Mouse (Mus musculus) hindbrain, embryonic 11.5 days (tissue): Measurements from ENCODE around the gene Tra2a. TPM values are rescaled to one million over a fixed set of nuclear protein-coding genes. Genes with fewer than 3 reads are reported as not detected.

Experiments
- ATAC-seq: fragments of 200-750 bp; cut with Nextera tagmentation; 2 replicates; pipeline ENCODE4 v1.8.0; 2017; ENCODE audit warnings: mild to moderate bottlenecking, moderate TSS enrichment, moderate library complexity; ENCODE audit not compliant: low FRiP score
- DNase-seq: peaks from one replicate; pipeline ENCODE4 v3.0.0-alpha.2; 2015; ENCODE audit warnings: low spot score
- H3K27ac ChIP-seq: fragments of 300-500 bp; sonication (generic); 2 replicates; pipeline ENCODE4 v1.5.1; 2014; ENCODE audit warnings: mild to moderate bottlenecking, low read depth, low read length
- H3K27me3 ChIP-seq: fragments of 300-500 bp; sonication (generic); 2 replicates; pipeline ENCODE4 v1.6.1; 2014; ENCODE audit warnings: mild to moderate bottlenecking, low read length, moderate library complexity, mixed read lengths; ENCODE audit not compliant: control insufficient read depth, insufficient read depth
- H3K36me3 ChIP-seq: fragments of 300-500 bp; sonication (generic); 2 replicates; pipeline ENCODE4 v1.6.1; 2014; ENCODE audit warnings: mild to moderate bottlenecking, low read length, moderate library complexity, mixed read lengths; ENCODE audit not compliant: control insufficient read depth, insufficient read depth
- H3K4me1 ChIP-seq: fragments of 300-500 bp; sonication (generic); replicated peaks from 2 replicates; pipeline ENCODE4 v1.6.1; 2014; ENCODE audit warnings: low read length, mixed read lengths; ENCODE audit not compliant: control insufficient read depth, insufficient read depth
- H3K4me2 ChIP-seq: fragments of 300-500 bp; sonication (generic); replicated peaks from 2 replicates; pipeline ENCODE4 v1.6.1; 2014; ENCODE audit warnings: mild to moderate bottlenecking, low read depth, low read length
- H3K4me3 ChIP-seq: fragments of 300-500 bp; sonication (generic); 2 replicates; pipeline ENCODE4 v1.5.1; 2014; ENCODE audit warnings: low read depth, low read length
- H3K9ac ChIP-seq: fragments of 300-500 bp; sonication (generic); 2 replicates; pipeline ENCODE4 v1.6.1; 2014; ENCODE audit warnings: low read depth, low read length
- H3K9me3 ChIP-seq: fragments of 300-500 bp; sonication (generic); 2 replicates; pipeline ENCODE4 v1.6.1; 2016; ENCODE audit warnings: low read length; ENCODE audit not compliant: control insufficient read depth
- WGBS: fragments of 180-500 bp; shearing (Covaris S2); extraction: QIAGEN DNeasy Blood & Tissue Kit; methylation state at CpG from one replicate; pipeline ENCODE4 v1.1.7; 2014; 5-methylcytosine and 5-hydroxymethylcytosine counted together
- polyA plus RNA-seq: library from polyadenylated mRNA; unstranded; fragments of >200 nt; fragmentation: Nextera tagmentation; extraction: Ambion mirVana; gene quantifications from 2 replicates; pipeline ENCODE4 v1.2.1, GENCODE M21; 2014

Tra2a gene
- 56.7 and 82.9 TPM in 2 replicates for polyA plus RNA-seq

DNA sequence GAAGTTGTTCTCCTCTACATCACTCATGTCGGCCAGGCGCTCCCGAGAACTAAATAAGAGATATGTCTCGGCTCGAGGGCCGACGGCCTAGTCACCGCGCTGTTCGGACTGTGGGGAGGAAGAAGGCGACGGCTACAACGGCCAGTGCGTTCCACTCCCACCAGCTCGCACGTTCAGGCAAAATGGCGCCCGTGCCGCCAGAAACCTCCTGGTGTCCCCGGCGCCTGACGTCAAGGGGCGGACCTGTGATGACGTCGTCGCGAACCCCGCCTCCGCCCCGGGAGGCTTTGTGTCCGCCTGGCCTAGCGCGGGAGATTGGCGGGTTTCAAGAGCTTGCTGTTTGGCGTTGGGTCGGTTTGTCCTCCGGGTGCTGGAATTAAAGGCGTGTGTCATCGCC, at the start of gene Tra2a:
Gene Tra2a (minus strand): TSS at position 187 of the 397 bp plus-strand sequence.
- Histone ChIP-seq H3K4me3 (peak within 1 kb of the TSS; percentile 100), H3K27me3 (no peaks in the 10 kb centered on the region), H3K9me3 (no peaks in the 10 kb centered on the region), H3K36me3 (no peaks in the 10 kb centered on the region), H3K9ac (peak within 1 kb of the TSS; percentile 99), H3K4me2 (peak within 1 kb of the TSS; percentile 50), H3K27ac (peak within 1 kb of the TSS; percentile 95), H3K4me1 (no peaks in the 10 kb centered on the region)
- peak; percentile 99 for DNase-seq
- under 1% methylated on average over 38 of the region's 39 CpGs for WGBS
- ATAC-seq, result peak; percentile 95

DNA sequence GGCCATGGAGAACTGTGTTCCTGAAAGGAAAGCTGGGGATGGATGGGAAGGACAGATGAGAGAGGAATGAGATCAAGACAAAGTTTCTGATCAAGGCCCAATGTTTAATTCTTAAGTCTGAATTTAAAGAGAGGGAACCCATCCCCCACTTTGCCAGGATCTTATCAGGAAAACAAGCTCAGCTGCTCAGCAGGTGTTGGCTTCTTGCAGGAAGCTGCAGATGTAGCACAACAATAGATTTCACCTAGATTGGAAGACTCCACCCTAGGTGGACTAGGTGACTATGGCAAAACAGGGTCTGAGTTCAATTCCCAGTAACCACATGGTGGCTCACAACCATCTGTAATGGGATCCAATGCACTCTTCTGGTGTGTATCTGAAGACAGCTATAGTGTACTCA, 34.5 kb upstream of the Tra2a start:
- no peak overlapping the region for H3K4me3 ChIP-seq
- no peak overlapping the region for H3K9ac ChIP-seq
- ATAC-seq, result no peak

DNA sequence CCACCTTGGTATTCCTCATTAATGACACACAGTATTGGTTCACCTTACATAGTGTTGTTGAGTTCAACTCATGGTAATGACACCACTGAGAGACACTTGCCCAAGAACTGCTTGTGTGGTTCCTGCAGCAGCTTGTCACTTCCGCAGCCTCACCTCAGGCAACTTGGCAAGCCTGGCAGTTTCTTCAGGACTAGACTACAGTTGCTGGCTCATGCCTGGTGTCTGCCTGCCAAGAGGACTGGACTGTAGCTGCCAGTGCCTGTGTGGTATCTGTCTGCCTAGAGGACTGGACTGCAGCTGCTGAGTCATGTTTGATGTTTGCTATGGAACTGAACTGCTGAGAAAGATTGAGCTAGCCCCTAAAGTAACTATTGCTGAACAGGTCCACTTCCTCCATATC, 18.3 kb upstream of the Tra2a start:
- Histone ChIP-seq H3K9ac (no peak overlapping the region), H3K27ac (no peak overlapping the region), H3K27me3 (no peaks in the 10 kb centered on the region), H3K4me2 (no peak overlapping the region), H3K4me3 (no peak overlapping the region), H3K9me3 (no peaks in the 10 kb centered on the region), H3K36me3 (no peaks in the 10 kb centered on the region), H3K4me1 (no peaks in the 10 kb centered on the region)
- ATAC-seq (no peak), DNase-seq (no peak)
- WGBS, result 89% methylated on average over 1 of the region's 1 CpGs

More for the DNA sequence above, 34.5 kb upstream of the Tra2a start:
- Histone ChIP-seq H3K36me3 (no peaks in the 10 kb centered on the region), H3K9me3 (no peaks in the 10 kb centered on the region), H3K27me3 (no peaks in the 10 kb centered on the region), H3K27ac (no peak overlapping the region), H3K4me1 (no peaks in the 10 kb centered on the region), H3K4me2 (no peak overlapping the region)
- DNase-seq, result no peak

DNA sequence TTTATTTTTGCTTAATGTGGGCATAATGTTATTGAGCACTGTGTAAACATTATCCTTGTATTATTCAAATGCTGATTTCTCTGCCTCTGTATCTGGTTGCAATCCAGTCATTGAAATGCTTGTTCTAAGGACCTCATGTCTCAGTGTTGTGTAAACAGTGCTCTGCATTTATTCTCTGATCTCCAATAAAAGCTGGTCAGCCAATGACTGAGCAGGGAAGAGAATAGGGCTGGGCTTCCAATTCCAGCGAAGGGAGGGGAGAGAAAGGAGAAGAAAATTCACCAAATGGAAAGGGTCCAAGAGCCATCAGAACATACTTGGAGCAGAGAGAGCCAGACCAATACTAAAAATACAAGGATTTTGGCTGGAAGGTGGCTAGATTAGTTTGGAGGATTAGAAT, 17.1 kb upstream of the Tra2a start:
- Histone ChIP-seq H3K4me1 (no peaks in the 10 kb centered on the region), H3K4me2 (no peak overlapping the region), H3K36me3 (no peaks in the 10 kb centered on the region), H3K27ac (no peak overlapping the region), H3K9ac (no peak overlapping the region), H3K9me3 (no peaks in the 10 kb centered on the region), H3K27me3 (no peaks in the 10 kb centered on the region), H3K4me3 (no peak overlapping the region)
- no peak for ATAC-seq
- 57% methylated on average over 1 of the region's 1 CpGs for WGBS
- DNase-seq, result no peak

DNA sequence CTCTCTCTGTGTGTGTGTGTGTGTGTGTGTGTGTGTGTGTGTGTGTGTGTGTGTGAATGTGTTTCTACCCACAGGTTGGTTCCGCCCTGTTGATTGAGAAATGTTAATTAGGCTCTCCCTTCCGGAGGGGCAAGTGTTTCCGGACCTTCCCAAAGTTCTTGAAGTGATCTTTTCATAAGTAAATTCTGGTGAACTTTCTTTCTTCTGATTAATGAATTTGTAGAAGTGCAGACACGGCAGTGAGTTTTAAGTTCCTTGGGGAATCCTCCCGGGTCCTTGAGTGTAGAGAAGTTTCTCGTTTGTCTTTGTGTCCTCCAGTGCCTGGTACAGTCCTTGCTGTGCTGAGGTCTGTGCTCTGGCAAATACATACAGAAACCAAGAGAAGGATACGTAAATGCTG, 11.5 kb upstream of the Tra2a start:
- Histone ChIP-seq H3K27ac (no peak overlapping the region), H3K9ac (no peak overlapping the region), H3K4me2 (no peak overlapping the region), H3K4me1 (no peaks in the 10 kb centered on the region; the same call in 1 of the 2 replicates), H3K27me3 (no peaks in the 10 kb centered on the region), H3K36me3 (no peaks in the 10 kb centered on the region), H3K9me3 (no peaks in the 10 kb centered on the region), H3K4me3 (no peak overlapping the region)
- ATAC-seq, result no peak
- WGBS, result 87% methylated on average over 7 of the region's 7 CpGs
- no peak for DNase-seq

DNA sequence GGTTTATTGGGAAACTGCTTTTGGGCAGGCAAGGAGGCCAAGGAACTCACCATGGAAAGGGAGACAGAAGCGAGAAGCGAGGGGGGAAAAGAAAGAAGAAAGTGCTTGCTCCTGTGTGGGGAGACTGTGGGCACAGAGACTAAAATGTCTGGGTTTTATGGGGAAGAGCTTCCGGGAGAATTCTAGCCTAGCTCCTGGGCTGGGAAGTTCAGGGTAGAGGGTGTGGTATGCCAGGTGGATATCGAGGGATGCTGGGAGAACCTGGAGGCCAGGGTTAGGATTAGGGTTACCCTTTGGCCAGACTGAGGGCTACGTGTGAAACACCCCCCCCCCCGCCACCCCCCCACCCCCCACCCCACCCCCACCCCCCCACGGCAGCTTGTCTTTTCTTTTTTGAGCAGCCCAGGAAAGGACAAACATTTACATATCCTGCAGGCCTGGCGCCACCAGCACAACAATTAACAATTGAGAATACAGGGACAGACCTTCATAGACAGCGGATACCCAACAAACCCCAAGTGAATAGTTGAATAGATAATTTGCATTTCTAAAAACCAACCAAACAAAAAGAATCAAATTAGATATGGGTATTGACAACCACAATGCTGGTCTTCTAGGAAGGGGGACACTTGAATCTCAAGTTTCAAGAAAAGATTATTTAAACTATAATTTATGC, 10.7 kb upstream of the Tra2a start:
- Histone ChIP-seq H3K27ac (no peak overlapping the region; the same call in 1 of the 2 replicates), H3K36me3 (no peaks in the 10 kb centered on the region), H3K4me1 (no peaks in the 10 kb centered on the region; the same call in 1 of the 2 replicates), H3K4me3 (no peak overlapping the region), H3K27me3 (no peaks in the 10 kb centered on the region), H3K4me2 (no peak overlapping the region), H3K9ac (no peak overlapping the region), H3K9me3 (no peaks in the 10 kb centered on the region)
- DNase-seq (no peak), ATAC-seq (peak; percentile 38; the same call in 1 of the 2 replicates)
- WGBS, result 39% methylated on average over 8 of the region's 9 CpGs

DNA sequence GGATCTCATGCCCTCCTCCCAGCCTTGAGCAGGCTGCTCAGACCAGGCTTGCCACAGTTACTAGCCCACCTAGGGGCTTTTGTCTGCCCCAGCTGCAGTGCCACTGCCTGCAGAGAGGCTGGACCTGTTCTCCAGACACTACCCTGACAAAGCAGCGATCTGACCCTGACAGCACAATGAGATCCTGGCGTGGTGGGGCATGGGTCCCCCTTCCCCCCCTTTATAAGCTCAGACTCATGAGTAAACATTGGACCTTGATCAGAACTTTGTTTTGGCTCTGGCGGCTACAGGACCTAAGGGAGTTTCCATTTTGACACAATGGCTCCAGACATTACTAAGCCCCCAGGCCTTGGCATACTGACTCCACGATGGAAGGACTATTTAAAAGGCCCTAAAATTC, 10.1 kb upstream of the Tra2a start:
- H3K27me3 ChIP-seq, result no peaks in the 10 kb centered on the region
- DNase-seq (peak; percentile 14), ATAC-seq (no peak)
- H3K36me3 ChIP-seq, result no peaks in the 10 kb centered on the region
- no peaks in the 10 kb centered on the region for H3K9me3 ChIP-seq
- 20% methylated on average over 4 of the region's 4 CpGs for WGBS
- H3K4me2 ChIP-seq, result no peak overlapping the region
- no peak overlapping the region for H3K4me3 ChIP-seq
- no peak overlapping the region for H3K9ac ChIP-seq
- H3K4me1 ChIP-seq, result no peaks in the 10 kb centered on the region; the same call in 1 of the 2 replicates
- no peak overlapping the region for H3K27ac ChIP-seq

DNA sequence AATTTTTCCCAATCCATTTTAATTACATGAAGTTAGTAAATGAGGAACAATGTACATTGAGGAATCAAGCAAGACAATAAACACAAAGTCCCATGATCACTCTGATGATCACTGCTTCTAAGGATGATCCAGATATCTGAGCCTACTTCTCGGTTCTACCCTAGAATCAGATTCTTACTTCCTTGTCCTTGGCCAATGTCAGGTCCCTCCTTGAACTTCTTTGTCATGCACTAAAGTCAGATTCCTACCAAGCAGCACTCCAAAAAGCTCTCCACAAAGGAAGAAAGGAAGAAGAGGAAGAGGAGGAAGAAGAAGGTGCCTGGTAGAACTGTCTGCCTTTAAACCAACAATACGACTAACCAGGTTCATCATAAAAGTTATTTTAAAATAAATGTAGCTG, 9.0 kb upstream of the Tra2a start:
- DNase-seq, result no peak
- ATAC-seq, result no peak
- H3K4me2 ChIP-seq, result no peak overlapping the region

DNA sequence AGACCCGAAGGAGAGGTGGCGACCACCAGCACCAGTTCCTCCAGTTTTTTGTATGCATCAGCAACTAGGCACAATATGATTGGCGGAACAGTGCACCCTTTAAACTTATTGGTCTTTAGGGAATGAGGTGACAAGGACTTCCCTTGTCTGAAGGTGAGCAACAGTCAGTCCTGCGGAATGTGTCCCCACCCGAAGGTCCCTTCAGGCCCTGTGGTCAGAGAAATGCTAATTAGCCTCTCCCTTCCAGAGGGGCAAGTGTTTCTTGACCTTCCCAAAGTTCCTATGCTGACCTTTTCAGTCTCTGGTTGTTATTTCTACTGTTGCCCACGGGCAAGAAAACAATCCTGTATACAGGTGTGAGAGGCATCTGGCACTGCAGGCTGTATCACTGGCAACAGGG, 8.0 kb upstream of the Tra2a start:
- H3K4me2 ChIP-seq, result no peak overlapping the region
- no peak overlapping the region for H3K4me3 ChIP-seq
- H3K9ac ChIP-seq, result no peak overlapping the region
- no peaks in the 10 kb centered on the region for H3K9me3 ChIP-seq
- 73% methylated on average over 6 of the region's 6 CpGs for WGBS
- no peak overlapping the region for H3K27ac ChIP-seq
- H3K27me3 ChIP-seq, result no peaks in the 10 kb centered on the region
- ATAC-seq (no peak), DNase-seq (no peak)
- H3K4me1 ChIP-seq, result no peaks in the 10 kb centered on the region; the same call in 1 of the 2 replicates
- H3K36me3 ChIP-seq, result no peaks in the 10 kb centered on the region

More for the DNA sequence above, 9.0 kb upstream of the Tra2a start:
- Histone ChIP-seq H3K4me3 (no peak overlapping the region), H3K27ac (no peak overlapping the region), H3K9ac (no peak overlapping the region), H3K9me3 (no peaks in the 10 kb centered on the region), H3K36me3 (no peaks in the 10 kb centered on the region), H3K27me3 (no peaks in the 10 kb centered on the region), H3K4me1 (no peaks in the 10 kb centered on the region; the same call in 1 of the 2 replicates)
- WGBS, result 91% methylated on average over 2 of the region's 2 CpGs
